Mouse (Mus musculus): ENCODE measurements at regions not wholly inside any gene's neighbourhood (a gene's known extent, or its start where the extent isn't known, plus 50 kb on each side); places are given as distances from the start of the nearest gene placed in this dataset.

GRCm38 (mm10) chr10:96940887-96941518 is 324.2 kb downstream of the Btg1 start:
- TF ChIP-seq CTCF (IDR thresholded peaks at IDR 0.05; ENCODE audit: insufficient read depth, low read length): no peak
- no peak for TF ChIP-seq POLR2A (IDR thresholded peaks at IDR 0.05; ENCODE audit: borderline replicate concordance, extremely low read depth, low read depth, low read length)

Measured in lung, adult 2 months (tissue).